Mouse (Mus musculus): ENCODE results near the gene Gm572. TPM values are rescaled to one million over a fixed set of nuclear protein-coding genes. Genes with fewer than 3 reads are reported as not detected.

Gene Gm572
- total RNA-seq, 2 experiments from 2014 or later: not detected

DNA sequence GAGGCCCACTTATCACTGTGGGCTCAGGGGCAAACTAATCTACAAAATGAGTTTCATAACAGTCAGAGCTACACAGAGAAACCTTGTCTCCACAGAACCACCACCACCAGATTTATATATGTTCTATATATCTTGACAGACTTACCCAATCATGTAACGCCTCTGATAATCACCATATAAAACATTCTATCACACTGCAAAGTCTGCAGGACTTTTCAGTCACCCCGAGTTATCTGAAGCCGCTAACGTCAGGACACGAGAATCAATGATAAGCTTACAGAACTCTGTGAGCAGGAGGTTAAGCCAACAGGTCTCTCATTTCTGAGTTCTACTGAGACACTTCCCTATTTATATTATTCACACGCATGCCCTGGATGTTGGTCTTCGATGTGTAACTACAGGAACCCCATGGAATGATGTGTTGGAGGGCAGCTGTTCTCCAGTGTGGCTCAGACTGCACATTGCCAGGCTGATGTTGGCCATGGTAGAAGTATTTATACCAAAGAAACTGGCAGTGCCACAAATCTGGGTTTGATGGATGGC, 50.4 kb downstream of the Gm572 start:
- intact Hi-C loops (cut with DNase I): no loop called here
- no peak for DNase-seq (ENCODE audit: extremely low spot score in 1 of 2, low spot score in 2 of 2)

GRCm38 (mm10) chr4:148704756-148705155, 61.6 kb downstream of the Gm572 start:
- DNase-seq (ENCODE audit: extremely low spot score in 1 of 2, low spot score in 2 of 2): peak in 1 of 2 experiments; percentile 51
- intact Hi-C loops (cut with DNase I): no loop called here

DNA sequence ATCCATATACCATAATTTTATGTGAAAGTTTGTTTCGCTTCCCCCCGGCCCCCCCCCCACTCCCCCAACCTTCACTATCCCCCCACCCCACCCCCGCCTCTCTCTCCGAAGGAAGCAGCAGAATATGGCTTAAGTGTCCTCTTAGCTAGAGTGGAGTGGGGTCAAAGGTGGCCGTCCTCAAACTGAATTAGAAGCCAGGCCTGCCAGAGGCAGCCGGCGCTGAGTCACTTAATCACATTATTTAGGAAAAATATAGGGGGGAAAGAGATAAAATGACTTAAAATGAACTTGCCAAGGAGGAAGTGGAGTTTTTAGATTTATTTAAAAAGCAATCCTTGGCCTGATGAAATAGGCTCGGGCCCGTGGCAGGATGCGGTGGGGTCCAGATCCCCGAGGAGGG, 65.7 kb downstream of the Gm572 start:
- intact Hi-C loops (cut with DNase I): no loop called here
- no peak for DNase-seq (ENCODE audit: extremely low spot score in 1 of 2, low spot score in 2 of 2)

- no peak for DNase-seq (ENCODE audit: extremely low spot score in 1 of 2, low spot score in 2 of 2)
- intact Hi-C loops (cut with DNase I): no loop called here
Measured at GRCm38 (mm10) chr4:148710446-148710845, 67.3 kb downstream of the Gm572 start.

GRCm38 (mm10) chr4:148711323-148711722, 68.2 kb downstream of the Gm572 start:
- intact Hi-C loops (cut with DNase I): no loop called here
- no peak for DNase-seq (ENCODE audit: extremely low spot score in 1 of 2, low spot score in 2 of 2)

- intact Hi-C loops (cut with DNase I): no loop called here
- no peak for DNase-seq (ENCODE audit: extremely low spot score in 1 of 2, low spot score in 2 of 2)
Measured at GRCm38 (mm10) chr4:148712632-148713031, 69.5 kb downstream of the Gm572 start.

DNA sequence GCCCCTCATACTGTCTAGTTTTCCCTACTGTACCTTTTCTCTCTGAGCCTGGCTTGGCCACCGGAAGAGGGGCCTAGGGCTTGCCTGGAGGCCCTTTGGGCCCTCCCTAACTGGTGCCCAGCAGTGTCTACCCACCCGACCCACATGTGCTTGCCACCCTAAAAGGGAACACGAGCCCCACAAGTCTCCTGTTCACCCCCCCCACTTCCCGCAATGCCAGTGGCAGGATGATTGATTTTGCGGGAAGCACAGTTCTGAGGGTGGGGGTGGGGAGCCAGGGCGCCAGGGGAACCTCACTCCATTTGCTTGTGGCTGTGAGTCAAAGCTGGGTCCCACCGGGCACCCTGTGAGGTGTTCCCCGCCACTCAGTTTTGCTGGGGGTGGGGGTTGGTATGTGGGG, 70.9 kb downstream of the Gm572 start:
- DNase-seq (ENCODE audit: extremely low spot score in 1 of 2, low spot score in 2 of 2): no peak
- intact Hi-C loops (cut with DNase I): no loop called here

DNA sequence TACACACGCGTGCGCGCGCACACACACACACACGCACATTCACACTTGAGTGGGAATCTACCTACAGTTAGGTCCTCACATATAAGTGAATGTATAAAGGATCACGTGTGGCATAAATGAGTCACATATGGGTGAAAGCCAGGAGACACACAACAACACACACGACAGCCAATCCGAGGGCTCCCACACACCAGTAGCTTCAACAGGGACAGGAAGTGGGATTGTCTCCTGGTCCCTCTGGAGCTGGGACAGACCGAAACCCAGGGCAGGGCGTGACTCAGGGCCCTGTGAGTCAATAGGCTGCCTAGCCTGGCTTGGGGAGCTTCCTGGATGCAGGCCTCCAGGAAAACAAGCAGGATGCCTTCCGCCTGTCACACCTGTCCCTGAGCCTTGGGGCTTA, 71.6 kb downstream of the Gm572 start:
- DNase-seq (ENCODE audit: extremely low spot score in 1 of 2, low spot score in 2 of 2): no peak
- intact Hi-C loops (cut with DNase I): no loop called here

GRCm38 (mm10) chr4:148715396-148715795, 72.3 kb downstream of the Gm572 start:
- intact Hi-C loops (cut with DNase I): no loop called here
- DNase-seq (ENCODE audit: extremely low spot score in 1 of 2, low spot score in 2 of 2): no peak

Other genes starting within 250 kb of the Gm572 start
- 1 to 10 TPM; 8.5 to 8.9 TPM for gene Ubiad1, start 198.5 kb upstream of the Gm572 start, total RNA-seq (2021)
- 10 to 100 TPM; 86.6 to 93.8 TPM for gene Mtor, start 194.7 kb upstream of the Gm572 start, total RNA-seq (2021)
- gene Angptl7, start 142.9 kb upstream of the Gm572 start, total RNA-seq (2021): under 1 TPM; 0.36 to 0.53 TPM
- 10 to 100 TPM; 54.1 to 56.6 TPM for gene Exosc10, start 84.9 kb upstream of the Gm572 start, total RNA-seq (2021)
- gene Srm, start 51.8 kb upstream of the Gm572 start, total RNA-seq (2021): 10 to 100 TPM; 82.0 to 88.0 TPM
- gene Masp2, start 40.8 kb upstream of the Gm572 start, total RNA-seq (2021): 1 to 10 TPM; 1.6 to 1.7 TPM
- 100 to 1,000 TPM; 190 TPM for gene Tardbp, start 16.3 kb upstream of the Gm572 start, total RNA-seq (2021)
- gene Casz1, start 161.1 kb downstream of the Gm572 start, total RNA-seq (2021): 1 to 10 TPM; 1.1 to 1.6 TPM

All from left cerebral cortex, postnatal 10 days (tissue).